Mouse (Mus musculus) C2C12 (cell line): Measurements from ENCODE around the gene Shisa9. TPM values are rescaled to one million over a fixed set of nuclear protein-coding genes. Genes with fewer than 3 reads are reported as not detected.
"Not testable (repeated sequence)": the region's sequence is repeated elsewhere in the genome, so short reads cannot be mapped to it uniquely, and the experiment has no call there.

Source experiments
- H3K27me3 ChIP-seq: one replicate; pipeline ENCODE4 v1.6.1; 2011; ENCODE audit not compliant: control insufficient read depth, insufficient read depth, insufficient read length
- H3K36me3 ChIP-seq: one replicate; pipeline ENCODE4 v1.6.1; 2011; ENCODE audit not compliant: control insufficient read depth, insufficient read depth
- H3K4me3 ChIP-seq: one replicate; pipeline ENCODE4 v1.5.1; 2011; ENCODE audit warnings: mild to moderate bottlenecking, control low read depth; ENCODE audit not compliant: poor library complexity, insufficient read depth, severe bottlenecking
- H3K79me2 ChIP-seq: one replicate; pipeline ENCODE4 v1.6.1; 2011; ENCODE audit not compliant: control insufficient read depth, insufficient read depth
- H3K79me3 ChIP-seq: one replicate; pipeline ENCODE4 v1.6.1; 2011; ENCODE audit warnings: low read depth, control low read depth
- H3ac ChIP-seq: one replicate; pipeline ENCODE3; 2011; ENCODE audit warnings: low read depth; ENCODE audit not compliant: control insufficient read depth, insufficient read length
- CEBPB ChIP-seq: IDR thresholded peaks from one replicate; pipeline ENCODE4 v1.6.1; 2011; ENCODE audit warnings: low read depth, mild to moderate bottlenecking, control low read depth, moderate library complexity
- CTCF ChIP-seq: IDR thresholded peaks from one replicate; pipeline ENCODE4 v1.5.1; 2011; ENCODE audit not compliant: control insufficient read depth, insufficient read depth, insufficient read length
- FOSL1 ChIP-seq: IDR thresholded peaks from one replicate; pipeline ENCODE4 v1.8.0; 2011; ENCODE audit warnings: mild to moderate bottlenecking, low read length; ENCODE audit not compliant: poor library complexity, insufficient read depth, severe bottlenecking
- MAX ChIP-seq: IDR thresholded peaks from one replicate; pipeline ENCODE4 v1.6.1; 2011; ENCODE audit warnings: mild to moderate bottlenecking, control low read depth
- MYOD1 ChIP-seq: IDR thresholded peaks from one replicate; pipeline ENCODE4 v1.6.1; 2011; ENCODE audit warnings: low read depth; ENCODE audit not compliant: control insufficient read depth, insufficient read length
- MYOG ChIP-seq: IDR thresholded peaks from one replicate; pipeline ENCODE4 v1.6.1; 2011; ENCODE audit not compliant: control insufficient read depth, insufficient read length; ENCODE audit errors: extremely low read depth
- USF1 ChIP-seq: IDR thresholded peaks from one replicate; pipeline ENCODE4 v1.6.1; 2011; ENCODE audit warnings: low read depth, mild to moderate bottlenecking, control low read depth, moderate library complexity
- long read RNA-seq, 2 experiments: library from polyadenylated mRNA; unstranded; transcript quantifications; one replicate each; pipeline ENCODE4 v2.0.0; 2019 to 2020
- polyA plus RNA-seq: library from polyadenylated mRNA; unstranded; fragments of >200 nt; fragmentation: generic; extraction: Trizol; gene quantifications from one replicate; pipeline ENCODE4 v1.2.1, GENCODE M21; 2012; ENCODE audit warnings: missing spikeins

The Shisa9 gene
- not detected for polyA plus RNA-seq
- long read RNA-seq, experiment 1 = 0 reads
- long read RNA-seq, experiment 2 = 0 reads

DNA sequence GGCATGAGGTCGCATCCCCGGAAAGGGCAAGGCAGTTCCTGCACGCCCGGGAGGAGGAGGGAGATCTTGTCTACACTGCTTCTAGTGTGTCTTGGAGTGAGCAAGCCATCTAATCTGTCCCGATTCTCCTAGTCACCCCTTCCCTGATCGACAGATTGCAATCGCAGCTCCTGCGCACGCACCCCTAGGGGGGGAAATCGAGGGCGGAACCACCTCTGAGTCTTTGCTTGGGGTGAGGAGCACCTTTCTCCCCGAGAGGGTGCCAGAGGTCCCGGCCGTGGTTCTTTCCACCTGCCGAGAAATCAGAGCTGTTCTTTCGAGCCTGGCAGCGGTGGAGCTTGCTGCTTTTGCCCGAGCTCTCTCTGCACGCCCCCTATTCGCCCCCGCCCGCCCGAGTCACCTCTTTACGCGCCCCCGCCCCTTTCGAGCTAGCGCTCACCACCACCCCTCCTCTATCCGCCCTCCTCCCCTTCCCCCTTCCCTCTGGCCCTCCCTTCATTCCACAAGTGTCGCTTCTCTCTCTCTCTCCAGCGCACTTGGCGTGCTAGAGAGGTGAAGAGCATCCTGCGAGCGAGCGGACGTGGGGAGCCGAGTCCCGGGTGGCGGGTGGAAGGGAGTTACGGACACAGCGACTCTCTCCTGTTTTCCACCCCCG, at the start of gene Shisa9:
TSS of gene Shisa9 (plus strand) at position 498 of the 655 bp plus-strand sequence.
- peaks cover 45% of the 10 kb centered on the region for H3K27me3 ChIP-seq
- no peaks in the 10 kb centered on the region for H3K36me3 ChIP-seq
- no peak within 1 kb of the TSS for H3K4me3 ChIP-seq
- TF ChIP-seq MYOG = no peak
- TF ChIP-seq MYOD1 = no peak
- no peak for TF ChIP-seq MAX
- TF ChIP-seq CEBPB = no peak
- no peak for TF ChIP-seq FOSL1
- TF ChIP-seq CTCF = no peak
- H3ac ChIP-seq = no peak within 1 kb of the TSS
- no peaks in the 10 kb centered on the region for H3K79me3 ChIP-seq
- no peaks in the 10 kb centered on the region for H3K79me2 ChIP-seq

DNA sequence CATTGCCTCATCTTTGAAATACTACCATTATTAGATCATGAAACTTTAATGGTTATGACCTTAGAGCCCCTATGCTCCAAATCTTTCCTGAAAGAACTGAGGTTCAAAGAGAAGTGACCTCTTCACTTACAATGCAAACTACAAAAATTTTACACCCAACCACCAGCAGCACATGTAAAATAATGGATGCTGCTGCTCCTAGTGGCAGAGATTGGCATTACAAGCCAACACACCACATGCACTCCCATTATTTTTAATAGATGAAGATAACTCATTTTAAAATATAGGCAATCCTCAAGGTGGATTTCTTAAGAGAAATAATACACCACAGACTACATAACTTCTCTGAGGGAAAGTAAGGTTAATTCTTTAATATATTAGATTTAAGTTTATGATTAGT, 43.4 kb upstream of the Shisa9 start:
- Histone ChIP-seq H3K36me3 (no peaks in the 10 kb centered on the region), H3ac (no peak overlapping the region), H3K4me3 (no peak overlapping the region), H3K79me2 (no peaks in the 10 kb centered on the region), H3K79me3 (no peaks in the 10 kb centered on the region), H3K27me3 (peaks cover 6% of the 10 kb centered on the region)
- TF ChIP-seq USF1 (no peak), MAX (no peak), MYOD1 (no peak), CTCF (no peak), MYOG (no peak), CEBPB (no peak), FOSL1 (no peak)

DNA sequence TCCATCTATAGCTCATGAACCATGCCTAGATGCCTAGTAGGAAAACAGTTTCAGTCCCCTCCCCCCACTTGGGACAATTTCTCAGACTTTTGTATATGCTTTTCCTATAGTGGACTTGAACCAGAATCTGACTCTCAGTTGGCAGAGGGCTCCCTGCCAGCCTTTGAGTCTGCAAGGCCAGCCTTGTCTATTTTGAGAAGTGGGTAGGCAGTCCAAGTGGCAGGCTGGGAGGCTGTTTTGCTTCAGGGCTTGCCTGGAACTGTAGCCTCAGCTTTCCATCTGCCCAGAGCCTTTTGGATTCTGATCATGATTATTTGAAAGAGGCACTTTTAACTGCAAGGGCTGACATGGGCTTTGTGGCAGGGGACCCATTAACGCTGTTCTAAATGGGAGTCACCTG, 23.2 kb upstream of the Shisa9 start:
- no peak for TF ChIP-seq FOSL1
- TF ChIP-seq CTCF = no peak
- TF ChIP-seq CEBPB = no peak
- no peak for TF ChIP-seq MYOG
- Histone ChIP-seq H3ac (no peak overlapping the region), H3K4me3 (no peak overlapping the region), H3K79me3 (no peaks in the 10 kb centered on the region), H3K79me2 (no peaks in the 10 kb centered on the region), H3K27me3 (no peaks in the 10 kb centered on the region), H3K36me3 (no peaks in the 10 kb centered on the region)

DNA sequence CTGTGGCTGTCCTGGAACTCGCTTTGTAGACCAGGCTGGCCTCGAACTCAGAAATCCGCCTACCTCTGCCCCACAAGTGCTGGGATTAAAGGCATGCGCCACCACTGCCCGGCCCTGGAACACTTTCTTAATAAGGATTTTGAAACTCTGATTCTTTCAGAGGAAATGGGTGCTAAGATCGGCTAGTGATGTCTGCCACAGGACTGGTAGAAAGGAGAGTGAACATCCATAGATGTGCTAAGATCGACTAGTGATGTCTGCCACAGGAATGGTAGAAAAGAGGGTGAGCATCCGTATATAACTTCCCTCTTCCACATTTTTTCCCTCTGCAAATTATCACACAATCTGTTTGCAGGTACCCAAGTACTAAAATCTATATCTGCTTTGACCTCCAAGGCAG, 17.9 kb upstream of the Shisa9 start:
- H3K36me3 ChIP-seq = no peaks in the 10 kb centered on the region
- H3K27me3 ChIP-seq = no peaks in the 10 kb centered on the region
- no peaks in the 10 kb centered on the region for H3K79me2 ChIP-seq
- no peaks in the 10 kb centered on the region for H3K79me3 ChIP-seq
- no peak overlapping the region for H3K4me3 ChIP-seq
- TF ChIP-seq FOSL1 = no peak
- TF ChIP-seq MAX = no peak
- no peak overlapping the region for H3ac ChIP-seq

DNA sequence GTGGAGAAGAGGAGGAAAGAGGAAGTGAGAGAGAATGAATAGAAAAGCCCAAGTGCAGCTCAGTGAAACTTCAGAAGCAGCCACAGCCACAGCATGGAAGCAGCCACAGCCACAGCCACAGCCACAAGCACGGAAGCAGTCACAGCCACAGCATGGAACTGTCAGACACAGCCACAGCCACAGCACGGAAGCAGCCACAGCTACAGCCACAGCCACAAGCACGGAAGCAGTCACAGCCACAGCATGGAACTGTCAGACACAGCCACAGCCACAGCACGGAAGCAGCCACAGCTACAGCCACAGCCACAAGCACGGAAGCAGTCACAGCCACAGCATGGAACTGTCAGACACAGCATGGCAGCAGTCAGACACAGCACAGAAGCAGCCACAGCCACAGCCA, 17.1 kb upstream of the Shisa9 start:
- H3K79me2 ChIP-seq, H3ac ChIP-seq, H3K36me3 ChIP-seq, H3K79me3 ChIP-seq, H3K27me3 ChIP-seq, H3K4me3 ChIP-seq: not testable (repeated sequence)

DNA sequence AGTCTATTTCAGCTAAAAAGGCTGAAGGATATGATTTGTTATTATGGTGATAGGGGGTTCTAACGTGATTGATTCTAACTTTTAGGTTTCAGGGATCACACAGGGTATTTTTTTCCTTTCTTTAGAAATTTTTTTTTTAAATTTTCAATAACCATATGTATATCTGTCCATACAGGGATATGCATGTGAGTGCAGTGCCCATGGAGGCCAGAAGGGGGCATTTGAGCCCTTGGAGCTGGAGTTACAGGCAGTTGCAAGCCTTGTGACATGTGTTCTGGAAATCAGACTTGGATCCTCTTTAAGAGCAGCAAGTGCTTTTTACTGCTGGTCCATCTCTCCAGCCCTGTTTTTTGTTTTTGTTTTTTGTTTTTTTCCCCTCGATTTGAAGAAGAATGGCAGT, 16.3 kb upstream of the Shisa9 start:
- no peak overlapping the region for H3ac ChIP-seq
- TF ChIP-seq USF1 (no peak), MAX (no peak), CTCF (no peak), CEBPB (no peak), MYOD1 (no peak), FOSL1 (no peak)
- no peak overlapping the region for H3K4me3 ChIP-seq
- no peaks in the 10 kb centered on the region for H3K27me3 ChIP-seq
- H3K79me3 ChIP-seq = no peaks in the 10 kb centered on the region
- H3K79me2 ChIP-seq = no peaks in the 10 kb centered on the region
- H3K36me3 ChIP-seq = no peaks in the 10 kb centered on the region
